Mouse (Mus musculus): ENCODE measurements around the gene Dbt. TPM values are rescaled to one million over a fixed set of nuclear protein-coding genes. Genes with fewer than 3 reads are reported as not detected.
A peak's percentile ranks its signal among the peaks of the same experiment; 100 is the strongest.

Dbt gene
- 11.4 and 12.4 TPM in 2 replicates for polyA plus RNA-seq (2016; fragmentation: Nextera tagmentation; extraction: Ambion mirVana)

- WGBS = 1% methylated on average over 36 of the region's 36 CpGs
- peaks cover 18% of the 10 kb centered on the region for H3K4me1 ChIP-seq
- DNase-seq (ENCODE audit: extremely low spot score, low spot score) = peak; percentile 90
- H3K27me3 ChIP-seq (ENCODE audit: poor library complexity, severe bottlenecking) = no peaks in the 10 kb centered on the region
- H3K9me3 ChIP-seq = no peaks in the 10 kb centered on the region
- peaks cover 19% of the 10 kb centered on the region for H3K36me3 ChIP-seq (replicated peaks)
- H3K4me3 ChIP-seq = peak within 1 kb of the TSS; percentile 74
- H3K27ac ChIP-seq = peak within 1 kb of the TSS; percentile 81
Measured at GRCm38 (mm10) chr3:116512904-116513716, at the start of gene Dbt. Gene Dbt, plus strand, starts transcription at chr3:116513070.

- no peaks in the 10 kb centered on the region for H3K27me3 ChIP-seq (ENCODE audit: poor library complexity, severe bottlenecking)
- no peaks in the 10 kb centered on the region for H3K9me3 ChIP-seq
- DNase-seq (ENCODE audit: extremely low spot score, low spot score) = no peak
- H3K36me3 ChIP-seq (replicated peaks) = no peaks in the 10 kb centered on the region
- H3K4me1 ChIP-seq = peaks cover 3% of the 10 kb centered on the region; the same call in 1 of the 2 replicates
- 52% methylated on average over 2 of the region's 2 CpGs for WGBS
- H3K4me3 ChIP-seq = no peak overlapping the region
- no peak overlapping the region for H3K27ac ChIP-seq
Measured at GRCm38 (mm10) chr3:116464318-116464717, 48.6 kb upstream of the Dbt start.

- 92% methylated on average over 12 of the region's 12 CpGs for WGBS
- no peak for DNase-seq (ENCODE audit: extremely low spot score, low spot score)
- Histone ChIP-seq H3K9me3 (no peaks in the 10 kb centered on the region), H3K27me3 (ENCODE audit: poor library complexity, severe bottlenecking) (no peaks in the 10 kb centered on the region), H3K4me3 (no peak overlapping the region), H3K4me1 (peaks cover 3% of the 10 kb centered on the region; the same call in 1 of the 2 replicates), H3K27ac (no peak overlapping the region), H3K36me3 (replicated peaks) (no peaks in the 10 kb centered on the region)
Measured at GRCm38 (mm10) chr3:116465709-116466108, 47.2 kb upstream of the Dbt start.

- DNase-seq (ENCODE audit: extremely low spot score, low spot score) = no peak
- no peaks in the 10 kb centered on the region for H3K36me3 ChIP-seq (replicated peaks)
- H3K9me3 ChIP-seq = no peaks in the 10 kb centered on the region
- no peak overlapping the region for H3K27ac ChIP-seq
- no peak overlapping the region for H3K4me3 ChIP-seq
- no peaks in the 10 kb centered on the region for H3K27me3 ChIP-seq (ENCODE audit: poor library complexity, severe bottlenecking)
- 82% methylated on average over 11 of the region's 11 CpGs for WGBS
- H3K4me1 ChIP-seq = peaks cover 10% of the 10 kb centered on the region; the same call in 1 of the 2 replicates
Measured at GRCm38 (mm10) chr3:116474602-116475001, 38.3 kb upstream of the Dbt start.

GRCm38 (mm10) chr3:116476686-116477298, 36.1 kb upstream of the Dbt start:
- H3K27ac ChIP-seq = no peak overlapping the region
- H3K27me3 ChIP-seq (ENCODE audit: poor library complexity, severe bottlenecking) = no peaks in the 10 kb centered on the region
- no peak overlapping the region for H3K4me3 ChIP-seq
- peaks cover 25% of the 10 kb centered on the region for H3K4me1 ChIP-seq
- no peaks in the 10 kb centered on the region for H3K36me3 ChIP-seq (replicated peaks)
- H3K9me3 ChIP-seq = no peaks in the 10 kb centered on the region
- no peak for DNase-seq (ENCODE audit: extremely low spot score, low spot score)
- WGBS = 79% methylated on average over 5 of the region's 5 CpGs

GRCm38 (mm10) chr3:116477351-116477750, 35.5 kb upstream of the Dbt start:
- 83% methylated on average over 7 of the region's 7 CpGs for WGBS
- Histone ChIP-seq H3K27ac (no peak overlapping the region), H3K9me3 (no peaks in the 10 kb centered on the region), H3K4me3 (no peak overlapping the region), H3K27me3 (ENCODE audit: poor library complexity, severe bottlenecking) (no peaks in the 10 kb centered on the region), H3K36me3 (replicated peaks) (no peaks in the 10 kb centered on the region), H3K4me1 (peaks cover 25% of the 10 kb centered on the region)
- DNase-seq (ENCODE audit: extremely low spot score, low spot score) = no peak

GRCm38 (mm10) chr3:116480119-116480518, 32.8 kb upstream of the Dbt start:
- no peak for DNase-seq (ENCODE audit: extremely low spot score, low spot score)

GRCm38 (mm10) chr3:116480937-116481336, 31.9 kb upstream of the Dbt start:
- no peak for DNase-seq (ENCODE audit: extremely low spot score, low spot score)
- no peaks in the 10 kb centered on the region for H3K36me3 ChIP-seq (replicated peaks)
- no peaks in the 10 kb centered on the region for H3K9me3 ChIP-seq
- peaks cover 25% of the 10 kb centered on the region for H3K4me1 ChIP-seq
- H3K27me3 ChIP-seq (ENCODE audit: poor library complexity, severe bottlenecking) = no peaks in the 10 kb centered on the region
- 66% methylated on average over 5 of the region's 5 CpGs for WGBS
- H3K27ac ChIP-seq = peak overlapping the region; percentile 12; the same call in 1 of the 2 replicates
- no peak overlapping the region for H3K4me3 ChIP-seq

More at GRCm38 (mm10) chr3:116480119-116480518, 32.8 kb upstream of the Dbt start:
- H3K27ac ChIP-seq = 0 out of 2 replicates have a peak overlapping the region, but pooled peaks have one; percentile 40
- no peaks in the 10 kb centered on the region for H3K9me3 ChIP-seq
- peaks cover 25% of the 10 kb centered on the region for H3K4me1 ChIP-seq
- no peaks in the 10 kb centered on the region for H3K36me3 ChIP-seq (replicated peaks)
- 34% methylated on average over 2 of the region's 2 CpGs for WGBS
- no peaks in the 10 kb centered on the region for H3K27me3 ChIP-seq (ENCODE audit: poor library complexity, severe bottlenecking)
- H3K4me3 ChIP-seq = no peak overlapping the region

GRCm38 (mm10) chr3:116482724-116483123, 30.1 kb upstream of the Dbt start:
- 81% methylated on average over 3 of the region's 3 CpGs for WGBS
- Histone ChIP-seq H3K9me3 (no peaks in the 10 kb centered on the region), H3K27ac (no peak overlapping the region), H3K4me3 (no peak overlapping the region), H3K27me3 (ENCODE audit: poor library complexity, severe bottlenecking) (no peaks in the 10 kb centered on the region), H3K4me1 (peaks cover 20% of the 10 kb centered on the region), H3K36me3 (replicated peaks) (peaks cover 17% of the 10 kb centered on the region)
- DNase-seq (ENCODE audit: extremely low spot score, low spot score) = no peak

- no peak for DNase-seq (ENCODE audit: extremely low spot score, low spot score)
- Histone ChIP-seq H3K27me3 (ENCODE audit: poor library complexity, severe bottlenecking) (no peaks in the 10 kb centered on the region), H3K4me3 (no peak overlapping the region), H3K36me3 (replicated peaks) (peaks cover 22% of the 10 kb centered on the region), H3K4me1 (peaks cover 20% of the 10 kb centered on the region), H3K9me3 (no peaks in the 10 kb centered on the region), H3K27ac (no peak overlapping the region)
- 87% methylated on average over 4 of the region's 4 CpGs for WGBS
Measured at GRCm38 (mm10) chr3:116483271-116483670, 29.6 kb upstream of the Dbt start.

- Histone ChIP-seq H3K4me3 (no peak overlapping the region), H3K36me3 (replicated peaks) (peaks cover 99% of the 10 kb centered on the region), H3K27ac (no peak overlapping the region), H3K27me3 (ENCODE audit: poor library complexity, severe bottlenecking) (no peaks in the 10 kb centered on the region), H3K4me1 (no peaks in the 10 kb centered on the region), H3K9me3 (no peaks in the 10 kb centered on the region)
- no peak for DNase-seq (ENCODE audit: extremely low spot score, low spot score)
- 89% methylated on average over 5 of the region's 5 CpGs for WGBS
Measured at GRCm38 (mm10) chr3:116490920-116491319, 21.9 kb upstream of the Dbt start.

GRCm38 (mm10) chr3:116491923-116492454, 20.9 kb upstream of the Dbt start:
- WGBS = 92% methylated on average over 1 of the region's 1 CpGs
- Histone ChIP-seq H3K27me3 (ENCODE audit: poor library complexity, severe bottlenecking) (no peaks in the 10 kb centered on the region), H3K4me3 (no peak overlapping the region), H3K9me3 (no peaks in the 10 kb centered on the region), H3K36me3 (replicated peaks) (peaks cover 99% of the 10 kb centered on the region), H3K27ac (no peak overlapping the region), H3K4me1 (no peaks in the 10 kb centered on the region)
- no peak for DNase-seq (ENCODE audit: extremely low spot score, low spot score)

GRCm38 (mm10) chr3:116493658-116494057, 19.2 kb upstream of the Dbt start:
- no peak overlapping the region for H3K4me3 ChIP-seq
- 76% methylated on average over 5 of the region's 5 CpGs for WGBS
- no peaks in the 10 kb centered on the region for H3K9me3 ChIP-seq
- H3K27ac ChIP-seq = no peak overlapping the region
- H3K36me3 ChIP-seq (replicated peaks) = peaks cover 100% of the 10 kb centered on the region
- H3K4me1 ChIP-seq = no peaks in the 10 kb centered on the region
- DNase-seq (ENCODE audit: extremely low spot score, low spot score) = no peak
- no peaks in the 10 kb centered on the region for H3K27me3 ChIP-seq (ENCODE audit: poor library complexity, severe bottlenecking)

Data from forebrain, embryonic 10.5 days (tissue).